In the genomic region with DNA sequence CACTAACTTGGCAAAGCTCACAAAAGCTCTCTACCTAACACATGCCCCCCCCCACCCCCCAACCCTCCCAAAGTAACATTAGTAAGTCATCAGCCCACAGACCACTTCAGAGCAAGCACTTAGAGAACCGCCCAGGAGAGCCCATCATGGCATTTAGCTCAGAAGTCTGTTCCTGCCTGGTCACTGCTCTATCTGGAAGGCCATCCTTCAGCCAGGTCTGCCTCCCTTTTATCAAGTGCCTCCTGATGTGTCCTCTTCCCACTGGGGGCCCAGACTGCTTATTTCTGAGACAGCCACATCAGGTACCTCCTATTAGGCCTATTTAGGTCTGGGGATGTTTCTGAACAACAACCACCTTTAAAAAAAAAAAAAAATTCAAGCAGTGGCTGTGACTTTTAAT, we compare ENCODE assay signal across 18 mouse cellular contexts.
"Had no signal": no experiment of that assay in that cellular context is flagged by ENCODE, and none has a peak within 500 bp of the region (broad histone marks: within the 10 kb centered on the region; RNA-seq: fewer than 3 reads in every experiment).

No protein-coding gene starts in this region.

- H3K4me3 ChIP-seq: midbrain, embryonic 10.5 days; midbrain, embryonic 12.5 days; myocyte; neural tube, embryonic 13.5 days; neural tube, embryonic 15.5 days had no signal

- H3K27me3 ChIP-seq: midbrain, embryonic 12.5 days; neural tube, embryonic 13.5 days; neural tube, embryonic 15.5 days had no signal

- ATAC-seq: midbrain, embryonic 16.5 days had no signal

- H3K4me1 ChIP-seq: midbrain, embryonic 10.5 days; midbrain, embryonic 12.5 days had no signal

- H3K9me3 ChIP-seq: midbrain, embryonic 10.5 days; midbrain, embryonic 12.5 days; neural tube, embryonic 13.5 days; neural tube, embryonic 15.5 days had no signal

- DNase-seq: lung, embryonic 14.5 days; lung, postnatal 10 days; lung, postnatal 4 days; midbrain, embryonic 14.5 days; retina, postnatal 1 day; right cerebral cortex, adult 18-20 months; right cerebral cortex, postnatal 25 days; right cerebral cortex, postnatal 4 days; spleen, adult 18-20 months; thymus, adult 18-20 months; thymus, postnatal 14 days; thymus, postnatal 36 days had no signal

- H3K4me2 ChIP-seq: lung, embryonic 14.5 days; midbrain, embryonic 12.5 days; neural tube, embryonic 13.5 days; neural tube, embryonic 15.5 days had no signal

- H3K9ac ChIP-seq: lung, embryonic 14.5 days; midbrain, embryonic 12.5 days; neural tube, embryonic 13.5 days; neural tube, embryonic 15.5 days had no signal

- H3K27ac ChIP-seq: midbrain, embryonic 10.5 days; midbrain, embryonic 12.5 days; neural tube, embryonic 13.5 days; neural tube, embryonic 15.5 days had no signal
